Mouse (Mus musculus): Measurements from ENCODE around the gene Dhx58. TPM values are rescaled to one million over a fixed set of nuclear protein-coding genes. Genes with fewer than 3 reads are reported as not detected.

Dhx58 gene
- polyA plus RNA-seq, 2 experiments, result 2.3 to 3.2 TPM

DNA sequence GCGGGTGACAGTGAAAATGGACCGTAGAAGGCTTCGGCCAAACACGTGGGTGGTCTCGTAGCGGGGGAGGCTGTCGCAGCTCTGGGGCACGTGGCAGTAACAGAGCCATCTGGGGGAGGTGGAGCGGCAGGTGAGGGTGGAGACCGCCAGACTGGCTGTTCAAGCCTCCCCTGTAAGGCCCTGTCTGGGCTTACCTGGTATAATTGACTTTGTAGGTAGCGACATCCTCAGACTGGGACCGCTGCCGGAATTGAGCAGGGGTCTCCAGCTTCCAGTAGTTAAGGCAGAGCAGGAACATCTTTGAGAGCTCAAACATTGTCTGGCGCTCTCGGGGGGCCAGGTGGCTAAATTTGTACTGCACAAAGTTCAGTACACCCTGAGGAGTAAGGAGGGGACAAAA is 6.5 kb upstream of the Dhx58 start:
- H3K4me2 ChIP-seq (replicated peaks; ENCODE audit: low read depth, low read length, severe bottlenecking), result no peak overlapping the region
- TF ChIP-seq POLR2A (IDR thresholded peaks at IDR 0.05; ENCODE audit: borderline replicate concordance, extremely low read depth, insufficient read depth, insufficient read length), result no peak
- peaks cover 23% of the 10 kb centered on the region for H3K4me1 ChIP-seq (ENCODE audit: control insufficient read depth, insufficient read depth, low read length)
- DNase-seq (ENCODE audit: low spot score) (no peak), ATAC-seq (ENCODE audit: low FRiP score, low read depth) (no peak)
- no peaks in the 10 kb centered on the region for H3K27me3 ChIP-seq (ENCODE audit: control insufficient read depth, insufficient read depth, low read length)
- H3K27ac ChIP-seq (replicated peaks; ENCODE audit: low read depth, low read length), result no peak overlapping the region
- H3K9ac ChIP-seq (ENCODE audit: low read depth, low read length, severe bottlenecking), result no peak overlapping the region
- H3K9me3 ChIP-seq (ENCODE audit: control insufficient read depth, low read length), result no peaks in the 10 kb centered on the region
- whole genome bisulfite sequencing, result 89% methylated on average over 15 of the region's 15 CpGs
- no peak overlapping the region for H3K4me3 ChIP-seq (replicated peaks; ENCODE audit: low read length)
- peaks cover 56% of the 10 kb centered on the region for H3K36me3 ChIP-seq (ENCODE audit: control insufficient read depth, insufficient read depth, low read length)

DNA sequence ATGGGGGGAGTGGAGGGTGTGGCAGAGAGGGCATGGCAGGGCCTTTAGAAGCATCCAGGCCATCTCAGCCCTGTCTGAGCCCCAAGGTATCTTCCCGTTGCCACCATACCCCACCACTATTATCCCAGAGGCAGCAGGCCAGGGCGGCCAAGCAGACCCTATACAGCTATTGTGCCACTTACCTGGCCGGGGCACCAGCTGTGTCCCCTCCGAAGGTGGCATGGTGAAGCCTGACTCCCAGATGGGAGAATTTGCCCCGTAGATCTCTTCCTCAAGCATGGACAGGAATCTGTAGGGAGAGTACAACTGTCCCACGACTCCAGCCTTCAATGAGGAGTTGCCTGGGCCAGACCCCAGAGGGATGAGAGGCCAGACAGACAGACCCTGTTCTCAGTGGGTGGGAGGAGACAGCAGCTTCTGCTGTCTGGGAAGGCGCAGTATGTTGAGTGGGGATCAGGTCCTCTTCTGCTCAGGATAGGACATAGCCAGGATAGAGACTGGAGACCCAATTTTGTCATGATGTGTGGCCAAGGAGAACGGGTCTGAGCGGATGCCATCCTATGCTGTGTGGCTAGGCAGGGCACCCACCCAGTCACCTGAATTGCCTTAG is 5.2 kb upstream of the Dhx58 start:
- Histone ChIP-seq H3K4me2 (replicated peaks; ENCODE audit: low read depth, low read length, severe bottlenecking) (no peak overlapping the region), H3K4me3 (replicated peaks; ENCODE audit: low read length) (no peak overlapping the region), H3K36me3 (ENCODE audit: control insufficient read depth, insufficient read depth, low read length) (peaks cover 64% of the 10 kb centered on the region), H3K9me3 (ENCODE audit: control insufficient read depth, low read length) (no peaks in the 10 kb centered on the region), H3K27me3 (ENCODE audit: control insufficient read depth, insufficient read depth, low read length) (no peaks in the 10 kb centered on the region), H3K9ac (ENCODE audit: low read depth, low read length, severe bottlenecking) (no peak overlapping the region), H3K4me1 (ENCODE audit: control insufficient read depth, insufficient read depth, low read length) (peaks cover 23% of the 10 kb centered on the region), H3K27ac (replicated peaks; ENCODE audit: low read depth, low read length) (no peak overlapping the region)
- no peak for DNase-seq (ENCODE audit: low spot score)
- TF ChIP-seq POLR2A (IDR thresholded peaks at IDR 0.05; ENCODE audit: borderline replicate concordance, extremely low read depth, insufficient read depth, insufficient read length), result no peak
- WGBS, result 96% methylated on average over 9 of the region's 9 CpGs
- ATAC-seq (ENCODE audit: low FRiP score, low read depth), result no peak

DNA sequence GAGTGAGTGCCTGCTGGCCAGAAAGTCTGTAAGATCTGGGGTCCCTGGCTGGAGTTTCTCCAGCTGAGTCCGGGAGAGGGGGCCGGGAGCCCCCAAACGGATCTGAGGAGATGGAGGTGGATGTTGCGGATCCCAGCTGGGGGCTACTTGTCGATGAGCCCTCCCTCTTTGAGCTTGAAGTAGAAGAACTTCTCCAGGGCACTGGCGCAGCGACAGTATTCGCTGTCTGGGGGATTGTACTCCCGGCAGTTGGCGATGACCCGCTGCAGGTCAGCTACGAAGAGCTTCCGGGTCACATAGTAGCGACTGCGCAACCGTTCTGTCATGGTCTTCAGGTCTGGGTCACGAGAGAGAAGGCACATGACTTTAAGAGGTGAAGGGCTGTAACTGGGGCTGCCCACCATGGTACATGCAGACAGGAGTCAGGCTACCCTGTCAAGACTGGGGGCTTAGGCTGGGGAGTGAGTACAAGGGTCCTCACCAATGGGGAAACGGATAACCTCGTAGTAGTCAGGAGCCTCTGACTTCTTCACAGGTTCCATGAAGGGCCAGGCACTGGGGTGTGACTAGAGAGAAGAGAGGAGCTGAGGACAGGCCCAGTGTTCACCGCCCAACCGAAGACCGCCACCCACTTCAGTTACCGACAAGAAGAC is 1.1 kb upstream of the Dhx58 start:
- Histone ChIP-seq H3K4me3 (replicated peaks; ENCODE audit: low read length) (no peak overlapping the region), H3K9ac (ENCODE audit: low read depth, low read length, severe bottlenecking) (no peak overlapping the region), H3K9me3 (ENCODE audit: control insufficient read depth, low read length) (no peaks in the 10 kb centered on the region), H3K4me2 (replicated peaks; ENCODE audit: low read depth, low read length, severe bottlenecking) (no peak overlapping the region), H3K27ac (replicated peaks; ENCODE audit: low read depth, low read length) (no peak overlapping the region), H3K4me1 (ENCODE audit: control insufficient read depth, insufficient read depth, low read length) (peaks cover 5% of the 10 kb centered on the region; the same call in 1 of the 2 replicates), H3K27me3 (ENCODE audit: control insufficient read depth, insufficient read depth, low read length) (no peaks in the 10 kb centered on the region), H3K36me3 (ENCODE audit: control insufficient read depth, insufficient read depth, low read length) (peaks cover 59% of the 10 kb centered on the region)
- ATAC-seq (ENCODE audit: low FRiP score, low read depth) (no peak), DNase-seq (ENCODE audit: low spot score) (no peak)
- WGBS, result 91% methylated on average over 23 of the region's 23 CpGs
- no peak for TF ChIP-seq POLR2A (IDR thresholded peaks at IDR 0.05; ENCODE audit: borderline replicate concordance, extremely low read depth, insufficient read depth, insufficient read length)

- ATAC-seq (ENCODE audit: low FRiP score, low read depth) (no peak), DNase-seq (ENCODE audit: low spot score) (no peak)
- peaks cover 5% of the 10 kb centered on the region; the same call in 1 of the 2 replicates for H3K4me1 ChIP-seq (ENCODE audit: control insufficient read depth, insufficient read depth, low read length)
- H3K9ac ChIP-seq (ENCODE audit: low read depth, low read length, severe bottlenecking), result no peak overlapping the region
- WGBS, result 65% methylated on average over 11 of the region's 11 CpGs
- no peak overlapping the region for H3K27ac ChIP-seq (replicated peaks; ENCODE audit: low read depth, low read length)
- no peak overlapping the region for H3K4me3 ChIP-seq (replicated peaks; ENCODE audit: low read length)
- peaks cover 41% of the 10 kb centered on the region for H3K36me3 ChIP-seq (ENCODE audit: control insufficient read depth, insufficient read depth, low read length)
- H3K4me2 ChIP-seq (replicated peaks; ENCODE audit: low read depth, low read length, severe bottlenecking), result no peak overlapping the region
- H3K27me3 ChIP-seq (ENCODE audit: control insufficient read depth, insufficient read depth, low read length), result no peaks in the 10 kb centered on the region
- H3K9me3 ChIP-seq (ENCODE audit: control insufficient read depth, low read length), result no peaks in the 10 kb centered on the region
- TF ChIP-seq POLR2A (IDR thresholded peaks at IDR 0.05; ENCODE audit: borderline replicate concordance, extremely low read depth, insufficient read depth, insufficient read length), result no peak
Observed at GRCm38 (mm10) chr11:100703366-100703765, 705 bp downstream of the Dhx58 start.

DNA sequence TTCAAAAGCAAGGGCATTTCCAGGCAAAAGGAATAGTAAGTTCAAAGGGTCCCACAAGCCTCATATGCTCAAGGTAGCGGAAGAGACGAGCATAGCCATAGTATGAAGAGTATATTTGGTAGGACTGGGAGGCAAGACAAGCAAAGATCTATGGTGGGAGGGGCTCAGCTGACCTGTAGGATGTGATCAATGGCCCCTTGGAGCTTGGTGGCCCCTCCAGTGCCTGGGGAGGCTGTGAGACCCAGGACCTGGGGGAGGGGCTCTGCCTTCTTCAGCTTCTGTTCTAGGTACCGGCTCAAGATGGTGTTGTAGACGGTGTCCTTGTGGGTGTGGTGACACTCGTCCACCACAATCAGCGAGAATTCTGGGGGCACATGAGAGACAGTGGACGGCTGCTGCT is 1.2 kb downstream of the Dhx58 start:
- Histone ChIP-seq H3K36me3 (ENCODE audit: control insufficient read depth, insufficient read depth, low read length) (peaks cover 37% of the 10 kb centered on the region), H3K9ac (ENCODE audit: low read depth, low read length, severe bottlenecking) (no peak overlapping the region), H3K4me3 (replicated peaks; ENCODE audit: low read length) (peak overlapping the region; percentile 1; the same call in 1 of the 2 replicates), H3K9me3 (ENCODE audit: control insufficient read depth, low read length) (no peaks in the 10 kb centered on the region), H3K4me2 (replicated peaks; ENCODE audit: low read depth, low read length, severe bottlenecking) (peak overlapping the region; percentile 39), H3K4me1 (ENCODE audit: control insufficient read depth, insufficient read depth, low read length) (peaks cover 5% of the 10 kb centered on the region; the same call in 1 of the 2 replicates), H3K27ac (replicated peaks; ENCODE audit: low read depth, low read length) (no peak overlapping the region), H3K27me3 (ENCODE audit: control insufficient read depth, insufficient read depth, low read length) (no peaks in the 10 kb centered on the region)
- WGBS, result 32% methylated on average over 7 of the region's 7 CpGs
- ATAC-seq (ENCODE audit: low FRiP score, low read depth) (no peak), DNase-seq (ENCODE audit: low spot score) (no peak)
- no peak for TF ChIP-seq POLR2A (IDR thresholded peaks at IDR 0.05; ENCODE audit: borderline replicate concordance, extremely low read depth, insufficient read depth, insufficient read length)
